Mouse (Mus musculus) ES-E14 (cell line): ENCODE data around the gene Ptgir. TPM values are rescaled to one million over a fixed set of nuclear protein-coding genes. Genes with fewer than 3 reads are reported as not detected.
A peak's percentile ranks its signal among the peaks of the same experiment; 100 is the strongest.

Source experiments
- DNase-seq: peaks from one replicate; pipeline ENCODE4 v3.0.0-alpha.2; 2013; ENCODE audit warnings: low read depth, low spot score
- H3K27ac ChIP-seq: 2 replicates; pipeline ENCODE4 v1.5.1; 2012; ENCODE audit warnings: low read depth, mild to moderate bottlenecking, low read length, moderate library complexity, mixed read lengths; ENCODE audit not compliant: poor library complexity, insufficient read depth, severe bottlenecking
- H3K36me3 ChIP-seq: 2 replicates; pipeline ENCODE4 v1.6.1; 2012; ENCODE audit warnings: mild to moderate bottlenecking, low read length, moderate library complexity, mixed read lengths; ENCODE audit not compliant: control insufficient read depth, poor library complexity, insufficient read depth, severe bottlenecking
- H3K4me1 ChIP-seq, 2 experiments: fragments of 150-350 bp in 1 of 2; sonication (generic) in 1 of 2; 2 replicates each; pipeline ENCODE4 v1.6.1; 2012; ENCODE audit warnings: low read length in 2 of 2, mild to moderate bottlenecking in 1 of 2, mixed read lengths in 1 of 2; ENCODE audit not compliant: control insufficient read depth in 2 of 2, insufficient read depth in 2 of 2, poor library complexity in 1 of 2
- H3K4me3 ChIP-seq, 2 experiments: fragments of 150-350 bp in 1 of 2; sonication (generic) in 1 of 2; 2 replicates each; pipeline ENCODE4 v1.5.1; 2012; ENCODE audit warnings: low read length in 2 of 2, low read depth in 1 of 2, mild to moderate bottlenecking in 1 of 2, mixed read lengths in 1 of 2; ENCODE audit not compliant: insufficient read depth in 1 of 2, poor library complexity in 1 of 2, severe bottlenecking in 1 of 2
- H3K9ac ChIP-seq: 2 replicates; pipeline ENCODE4 v1.6.1; 2012; ENCODE audit warnings: low read depth, mild to moderate bottlenecking, low read length, mixed read lengths; ENCODE audit not compliant: poor library complexity, insufficient read depth, severe bottlenecking
- H3K9me3 ChIP-seq: fragments of 150-350 bp; sonication (generic); 2 replicates; pipeline ENCODE4 v1.6.1; 2012; ENCODE audit warnings: low read depth, mild to moderate bottlenecking, low read length; ENCODE audit not compliant: control insufficient read depth, insufficient read depth
- CHD2 ChIP-seq: IDR thresholded peaks from 2 replicates; pipeline ENCODE4 v1.6.1; 2014; ENCODE audit warnings: mild to moderate bottlenecking, low read depth, low read length, inconsistent platforms
- HCFC1 ChIP-seq: IDR thresholded peaks from 2 replicates; pipeline ENCODE4 v1.6.1; 2012; ENCODE audit warnings: low read length, inconsistent platforms, borderline replicate concordance; ENCODE audit not compliant: insufficient read depth
- MAFK ChIP-seq: IDR thresholded peaks from 2 replicates; pipeline ENCODE4 v1.6.1; 2014; ENCODE audit warnings: mild to moderate bottlenecking, low read depth, low read length, inconsistent platforms; ENCODE audit not compliant: insufficient read depth
- ZC3H11A ChIP-seq: IDR thresholded peaks from 2 replicates; pipeline ENCODE4 v1.6.1; 2012; ENCODE audit warnings: low read depth, mild to moderate bottlenecking, inconsistent platforms, low read length, borderline replicate concordance
- ZNF384 ChIP-seq: IDR thresholded peaks from 2 replicates; pipeline ENCODE4 v1.6.1; 2012; ENCODE audit warnings: low read depth, low read length, inconsistent platforms
- in situ Hi-C, 2 experiments: fragments of 600-800 bp; cut with MboI; formaldehyde crosslinking; loops; one replicate each; pipeline ENCODE4 v1.15.1; 2025; ENCODE audit warnings: low sequenced_read_pairs in 2 of 2, inconsistent platforms in 1 of 2; ENCODE audit not compliant: unreplicated experiment in 2 of 2
- total RNA-seq: library from RNA; depleted of rRNA; stranded (reverse); fragments of 300-350 nt; gene quantifications from 2 replicates; pipeline ENCODE4 v1.2.3, GENCODE M21; 2012

The Ptgir gene
- total RNA-seq, 1 experiment, result 0.09 TPM

DNA sequence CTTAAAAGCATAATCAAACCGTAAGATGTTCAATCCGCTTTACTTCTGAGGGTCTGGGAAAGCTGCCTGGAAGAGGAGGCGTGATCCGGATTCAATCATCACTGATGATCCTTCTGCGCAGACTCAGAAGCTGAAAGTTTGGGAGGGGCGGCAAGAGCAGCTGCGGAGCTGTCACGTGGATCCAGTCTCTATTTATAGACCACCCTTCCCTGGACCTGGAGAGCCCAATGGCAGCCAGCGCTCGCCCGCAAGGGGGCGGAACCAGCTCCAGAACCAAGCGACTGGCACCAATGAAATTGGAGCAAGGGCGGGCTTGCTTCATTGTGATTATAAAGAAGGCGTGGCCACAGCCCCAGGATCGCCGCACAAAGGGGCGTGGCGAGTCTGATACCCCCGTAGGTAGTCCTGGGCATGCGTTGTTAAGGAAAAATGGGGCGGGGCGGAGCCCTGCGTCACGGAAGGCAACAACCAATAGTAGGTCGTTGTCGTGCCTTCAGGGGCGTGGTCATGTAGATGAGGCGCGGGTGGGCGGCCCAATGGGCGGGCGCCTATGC lies 31.5 kb upstream of the Ptgir start:
- peak overlapping the region; percentile 66; the same call in 1 of the 2 replicates for H3K9ac ChIP-seq
- peaks cover 4 to 7% of the 10 kb centered on the region in 2 experiments; a peak in 3 of 4 replicates for H3K4me1 ChIP-seq
- TF ChIP-seq HCFC1 (no peak), ZNF384 (no peak), MAFK (no peak), ZC3H11A (no peak), CHD2 (no peak)
- no peaks in the 10 kb centered on the region for H3K9me3 ChIP-seq
- H3K4me3 ChIP-seq, result peak overlapping the region; percentile 80 to 95
- no peaks in the 10 kb centered on the region; the same call in 1 of the 2 replicates for H3K36me3 ChIP-seq
- in situ Hi-C loops, result no loop called here
- DNase-seq, result peak; percentile 100
- H3K27ac ChIP-seq, result peak overlapping the region; percentile 66; the same call in 1 of the 2 replicates

DNA sequence AGATGAGACGGTGACA lies 31.2 kb upstream of the Ptgir start, which contains the start of gene Dact3:
Dact3 (plus strand) TSS at position 8 of the 16 bp plus-strand sequence.
- H3K9me3 ChIP-seq, result no peaks in the 10 kb centered on the region
- H3K4me3 ChIP-seq, result peak within 1 kb of the TSS; percentile 80 to 95
- DNase-seq, result no peak
- H3K27ac ChIP-seq, result peak within 1 kb of the TSS; percentile 66
- no peaks in the 10 kb centered on the region; the same call in 1 of the 2 replicates for H3K36me3 ChIP-seq
- H3K9ac ChIP-seq, result peak within 1 kb of the TSS; percentile 81
- H3K4me1 ChIP-seq, result peaks cover 4 to 7% of the 10 kb centered on the region in 2 experiments; a peak in 3 of 4 replicates
- TF ChIP-seq MAFK (no peak), CHD2 (no peak), HCFC1 (no peak), ZC3H11A (no peak), ZNF384 (no peak)
- in situ Hi-C loops, result no loop called here

DNA sequence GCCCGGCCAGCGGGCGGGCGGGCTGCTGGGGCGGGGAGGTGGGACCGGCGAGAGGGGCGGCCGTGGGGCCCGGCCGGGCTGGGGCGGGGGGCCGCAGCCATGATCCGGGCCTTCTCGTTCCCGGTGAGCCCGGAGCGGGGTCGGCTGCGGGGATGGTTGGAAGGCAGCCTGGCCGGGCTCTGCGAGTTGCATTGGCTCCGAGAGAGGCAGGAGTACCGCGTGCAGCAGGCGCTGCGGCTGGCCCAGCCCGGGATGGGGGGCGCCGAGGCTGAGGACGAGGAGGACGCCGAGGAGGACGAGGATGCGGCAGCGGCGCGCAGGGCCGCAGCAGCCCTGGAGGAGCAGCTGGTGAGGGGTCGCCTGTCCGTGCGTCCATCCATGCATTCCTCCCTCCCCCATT lies 31.0 kb upstream of the Ptgir start:
- in situ Hi-C loops, result no loop called here
- H3K4me1 ChIP-seq, result peaks cover 4 to 7% of the 10 kb centered on the region in 2 experiments; a peak in 3 of 4 replicates
- no peak for TF ChIP-seq ZNF384

DNA sequence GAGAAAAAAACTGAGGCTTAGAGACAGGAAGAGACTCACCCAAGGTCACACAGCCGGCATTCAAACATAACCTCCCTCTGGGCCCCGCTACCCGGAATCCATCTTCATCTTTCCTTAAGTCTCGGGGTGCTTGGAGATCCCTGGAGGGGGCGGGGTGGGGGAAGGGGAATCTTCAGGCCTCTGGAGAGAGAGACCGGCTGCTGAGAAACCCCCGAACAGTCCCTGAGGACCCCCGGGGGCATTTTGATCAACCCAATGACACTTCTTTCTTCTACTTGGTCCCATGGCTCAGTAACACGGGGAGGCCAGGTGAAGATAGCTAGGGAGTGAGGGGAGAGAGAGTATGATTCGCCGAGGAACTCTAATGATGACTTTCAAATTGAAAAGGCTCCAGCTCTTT lies 30.3 kb upstream of the Ptgir start:
- DNase-seq, result no peak
- H3K9me3 ChIP-seq, result no peaks in the 10 kb centered on the region
- in situ Hi-C loops, result no loop called here

More for the DNA sequence above, 31.0 kb upstream of the Ptgir start:
- H3K27ac ChIP-seq, result peak overlapping the region; percentile 42; the same call in 1 of the 2 replicates
- no peaks in the 10 kb centered on the region for H3K9me3 ChIP-seq
- H3K36me3 ChIP-seq, result no peaks in the 10 kb centered on the region; the same call in 1 of the 2 replicates
- peak overlapping the region; percentile 81 for H3K9ac ChIP-seq
- DNase-seq, result no peak
- H3K4me3 ChIP-seq, result peak overlapping the region; percentile 80 to 95

DNA sequence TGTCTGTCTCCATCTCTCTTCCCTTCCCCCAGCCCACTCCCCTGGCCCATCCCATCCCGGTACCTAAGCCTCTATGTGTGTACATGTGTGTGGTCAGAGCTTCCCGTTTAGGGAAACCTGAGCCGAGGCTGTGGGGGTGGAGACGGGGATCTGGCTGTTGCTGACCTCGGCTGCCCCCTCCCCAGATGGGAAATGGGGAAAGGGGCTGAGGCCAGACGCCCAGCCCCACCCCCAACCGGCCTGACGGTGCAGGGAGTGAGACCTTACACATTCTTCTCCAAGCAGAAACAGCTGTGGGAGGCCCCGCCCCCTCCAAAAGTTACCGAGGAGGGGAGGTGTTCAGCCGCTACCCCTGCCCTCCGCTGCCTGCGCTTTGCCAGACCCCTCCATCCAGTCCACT lies 29.7 kb upstream of the Ptgir start:
- DNase-seq, result no peak
- Histone ChIP-seq H3K27ac (no peak overlapping the region), H3K36me3 (no peaks in the 10 kb centered on the region), H3K9me3 (no peaks in the 10 kb centered on the region), H3K4me1 (peaks cover 7 to 11% of the 10 kb centered on the region in 2 experiments; a peak in 3 of 4 replicates), H3K9ac (peak overlapping the region; percentile 46; the same call in 1 of the 2 replicates), H3K4me3 (peak overlapping the region; percentile 80 to 95)
- in situ Hi-C loops, result no loop called here
- no peak for TF ChIP-seq HCFC1
- TF ChIP-seq CHD2, result no peak
- no peak for TF ChIP-seq MAFK
- TF ChIP-seq ZC3H11A, result no peak

More for the DNA sequence above, 30.3 kb upstream of the Ptgir start:
- H3K4me3 ChIP-seq, result peak overlapping the region; percentile 80 to 95
- no peak for TF ChIP-seq MAFK
- TF ChIP-seq CHD2, result no peak
- no peak for TF ChIP-seq HCFC1
- no peak for TF ChIP-seq ZNF384
- no peak for TF ChIP-seq ZC3H11A
- no peak overlapping the region for H3K27ac ChIP-seq
- H3K36me3 ChIP-seq, result no peaks in the 10 kb centered on the region; the same call in 1 of the 2 replicates
- H3K4me1 ChIP-seq, result peaks cover 7% of the 10 kb centered on the region in 2 experiments; a peak in 3 of 4 replicates
- peak overlapping the region; percentile 81; the same call in 1 of the 2 replicates for H3K9ac ChIP-seq
